Mouse (Mus musculus) heart, embryonic 10.5 days (tissue): Measurements from ENCODE around the gene Def6. TPM values are rescaled to one million over a fixed set of nuclear protein-coding genes. Genes with fewer than 3 reads are reported as not detected.
"Not testable (repeated sequence)": the region's sequence is repeated elsewhere in the genome, so short reads cannot be mapped to it uniquely, and the experiment has no call there.

Experiments
- DNase-seq: peaks from one replicate; pipeline ENCODE4 v3.0.0-alpha.2; 2017; ENCODE audit warnings: low spot score
- H3K27ac ChIP-seq: fragments of 300-500 bp; sonication (generic); 2 replicates; pipeline ENCODE4 v1.5.1; 2016; ENCODE audit warnings: mild to moderate bottlenecking
- H3K27me3 ChIP-seq: fragments of 300-500 bp; sonication (generic); 2 replicates; pipeline ENCODE4 v1.6.1; 2016; ENCODE audit warnings: mild to moderate bottlenecking; ENCODE audit not compliant: poor library complexity, insufficient read depth, severe bottlenecking
- H3K36me3 ChIP-seq: fragments of 300-500 bp; sonication (generic); 2 replicates; pipeline ENCODE4 v1.6.1; 2016; ENCODE audit warnings: mild to moderate bottlenecking, moderate library complexity
- H3K4me1 ChIP-seq: fragments of 300-500 bp; sonication (generic); 2 replicates; pipeline ENCODE4 v1.6.1; 2016; ENCODE audit warnings: mild to moderate bottlenecking
- H3K4me3 ChIP-seq: fragments of 300-500 bp; sonication (generic); 2 replicates; pipeline ENCODE4 v1.5.1; 2016; ENCODE audit warnings: mild to moderate bottlenecking, moderate library complexity
- H3K9me3 ChIP-seq: fragments of 300-500 bp; sonication (generic); 2 replicates; pipeline ENCODE4 v1.6.1; 2016; ENCODE audit warnings: mild to moderate bottlenecking, moderate library complexity
- WGBS: fragments of 180-500 bp; shearing (Covaris S2); methylation state at CpG from one replicate; pipeline ENCODE4 v1.1.7; 2016; 5-methylcytosine and 5-hydroxymethylcytosine counted together
- polyA plus RNA-seq: library from polyadenylated mRNA; unstranded; fragments of >200 nt; fragmentation: Nextera tagmentation; extraction: Ambion mirVana; gene quantifications from 2 replicates; pipeline ENCODE4 v1.2.1, GENCODE M21; 2016

The Def6 gene
- polyA plus RNA-seq, 1 experiment from 2014 or later: 5.2 TPM

DNA sequence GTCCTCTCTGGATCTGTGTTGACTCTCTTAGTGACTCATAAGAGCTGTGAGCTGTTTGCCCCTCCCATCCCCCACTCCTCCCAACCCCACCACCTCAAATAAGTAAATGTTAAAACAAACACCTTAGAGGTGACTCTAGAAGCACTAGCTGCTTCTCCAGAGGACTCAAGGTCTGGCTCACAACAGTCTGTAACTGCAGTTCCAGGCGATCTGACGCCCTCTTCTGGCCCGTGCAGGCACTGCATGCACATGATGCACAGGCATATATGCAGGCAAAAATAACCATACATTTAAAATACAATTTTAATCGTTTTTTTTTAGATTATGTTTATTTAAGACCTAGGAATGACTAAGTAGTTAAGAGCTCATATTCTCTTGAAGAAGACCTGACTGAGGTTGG lies 5.7 kb downstream of the Def6 start:
- WGBS: 23% methylated on average over 4 of the region's 4 CpGs
- H3K27me3 ChIP-seq: peaks cover 26% of the 10 kb centered on the region
- H3K9me3 ChIP-seq: no peaks in the 10 kb centered on the region
- no peak for DNase-seq
- H3K36me3 ChIP-seq: no peaks in the 10 kb centered on the region
- no peak overlapping the region for H3K27ac ChIP-seq
- no peak overlapping the region for H3K4me3 ChIP-seq
- H3K4me1 ChIP-seq: peaks cover 21% of the 10 kb centered on the region

DNA sequence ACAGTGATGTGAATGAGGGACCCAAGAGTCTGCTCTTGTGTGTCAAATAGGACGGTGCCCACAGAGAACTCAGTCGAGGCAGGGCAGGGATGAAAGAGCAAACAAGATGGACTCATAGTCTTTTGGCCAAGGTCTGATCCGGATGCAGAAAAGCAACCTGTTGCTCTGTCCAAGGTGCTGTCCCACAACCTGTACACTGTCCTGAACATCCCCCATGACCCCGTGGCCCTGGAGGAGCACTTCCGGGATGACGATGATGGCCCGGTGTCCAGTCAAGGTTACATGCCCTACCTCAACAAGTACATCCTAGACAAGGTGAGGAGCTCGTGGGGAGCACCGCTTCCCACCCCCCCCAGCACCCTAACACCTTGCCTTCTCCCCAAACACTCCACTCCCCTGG lies 9.2 kb downstream of the Def6 start:
- H3K27me3 ChIP-seq: peaks cover 25% of the 10 kb centered on the region
- no peak overlapping the region for H3K4me3 ChIP-seq
- 77% methylated on average over 9 of the region's 9 CpGs for WGBS
- peaks cover 18% of the 10 kb centered on the region for H3K4me1 ChIP-seq
- no peak overlapping the region for H3K27ac ChIP-seq
- H3K9me3 ChIP-seq: no peaks in the 10 kb centered on the region
- H3K36me3 ChIP-seq: no peaks in the 10 kb centered on the region
- no peak for DNase-seq

DNA sequence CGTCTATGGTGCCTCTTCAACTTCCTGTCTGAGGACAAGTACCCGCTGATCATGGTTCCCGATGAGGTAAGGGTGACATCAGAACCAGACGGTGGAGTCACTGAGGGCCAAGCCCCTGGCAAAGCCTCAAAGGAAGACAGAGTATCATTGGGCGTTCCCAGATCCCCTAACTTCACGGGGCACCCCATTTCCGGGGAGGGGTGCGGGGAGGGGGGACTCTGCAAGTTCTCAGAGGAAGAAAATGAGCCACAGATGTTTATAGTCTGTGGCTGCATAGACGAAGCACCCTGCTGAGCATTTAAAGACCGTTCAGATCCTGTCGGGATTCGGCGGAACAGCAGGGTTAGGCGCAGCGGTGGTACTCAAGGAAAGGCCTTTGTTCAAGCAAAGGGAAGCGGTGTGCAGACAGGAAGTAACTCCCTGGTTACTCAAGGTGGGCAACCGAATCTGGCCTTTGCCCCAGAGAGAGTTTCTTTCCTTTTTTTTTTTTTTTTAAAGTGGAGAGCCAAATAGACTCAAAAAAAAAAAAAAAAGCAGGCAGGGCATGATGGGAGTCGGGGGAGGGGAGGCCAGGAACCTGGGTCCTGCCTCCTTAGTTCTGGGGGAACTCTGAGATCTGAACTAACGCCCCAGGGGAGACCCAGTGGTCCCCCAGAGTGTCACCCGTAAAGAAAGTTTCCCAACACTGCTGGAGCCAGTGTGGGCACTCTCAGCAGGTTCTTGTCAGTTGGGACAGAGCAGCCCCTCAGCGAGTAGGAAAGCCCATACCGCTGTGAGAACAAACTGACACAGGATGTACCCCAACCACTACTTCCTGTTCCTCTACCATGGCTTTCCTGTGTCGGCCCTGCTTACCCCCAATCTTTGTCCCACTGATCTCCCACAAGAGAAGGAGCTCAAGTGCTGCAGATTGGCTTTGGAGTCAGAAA lies 10.4 kb downstream of the Def6 start:
- H3K27ac ChIP-seq: peak overlapping the region; percentile 76

DNA sequence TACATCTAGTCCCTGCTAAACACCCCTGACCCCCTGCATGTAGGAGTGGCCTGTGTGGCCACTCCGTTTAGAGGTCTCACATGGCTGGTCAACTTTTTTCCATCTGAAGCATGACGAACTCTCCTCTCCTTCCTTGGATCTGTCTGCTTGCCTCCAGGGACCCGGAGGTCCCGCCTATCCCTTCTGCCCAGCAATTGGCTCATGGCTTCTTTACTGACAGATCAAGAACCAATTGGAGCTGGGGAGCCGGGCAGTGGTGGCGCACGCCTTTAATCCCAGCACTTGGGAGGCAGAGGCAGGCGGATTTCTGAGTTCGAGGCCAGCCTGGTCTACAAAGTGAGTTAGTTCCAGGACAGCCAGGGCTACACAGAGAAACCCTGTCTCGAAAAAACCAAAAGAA lies 14.9 kb downstream of the Def6 start:
- not testable (repeated sequence) for H3K36me3 ChIP-seq, H3K9me3 ChIP-seq, H3K27ac ChIP-seq, DNase-seq, H3K4me3 ChIP-seq
- Histone ChIP-seq H3K4me1 (peaks cover 40% of the 10 kb centered on the region), H3K27me3 (peaks cover 18% of the 10 kb centered on the region)
- 83% methylated on average over 10 of the region's 10 CpGs for WGBS

More for the DNA sequence above, 10.4 kb downstream of the Def6 start:
- no peak for DNase-seq
- H3K36me3 ChIP-seq: no peaks in the 10 kb centered on the region
- 17% methylated on average over 23 of the region's 23 CpGs for WGBS
- H3K9me3 ChIP-seq: no peaks in the 10 kb centered on the region
- peaks cover 17% of the 10 kb centered on the region for H3K4me1 ChIP-seq
- H3K4me3 ChIP-seq: peak overlapping the region; percentile 28
- peaks cover 25% of the 10 kb centered on the region for H3K27me3 ChIP-seq

DNA sequence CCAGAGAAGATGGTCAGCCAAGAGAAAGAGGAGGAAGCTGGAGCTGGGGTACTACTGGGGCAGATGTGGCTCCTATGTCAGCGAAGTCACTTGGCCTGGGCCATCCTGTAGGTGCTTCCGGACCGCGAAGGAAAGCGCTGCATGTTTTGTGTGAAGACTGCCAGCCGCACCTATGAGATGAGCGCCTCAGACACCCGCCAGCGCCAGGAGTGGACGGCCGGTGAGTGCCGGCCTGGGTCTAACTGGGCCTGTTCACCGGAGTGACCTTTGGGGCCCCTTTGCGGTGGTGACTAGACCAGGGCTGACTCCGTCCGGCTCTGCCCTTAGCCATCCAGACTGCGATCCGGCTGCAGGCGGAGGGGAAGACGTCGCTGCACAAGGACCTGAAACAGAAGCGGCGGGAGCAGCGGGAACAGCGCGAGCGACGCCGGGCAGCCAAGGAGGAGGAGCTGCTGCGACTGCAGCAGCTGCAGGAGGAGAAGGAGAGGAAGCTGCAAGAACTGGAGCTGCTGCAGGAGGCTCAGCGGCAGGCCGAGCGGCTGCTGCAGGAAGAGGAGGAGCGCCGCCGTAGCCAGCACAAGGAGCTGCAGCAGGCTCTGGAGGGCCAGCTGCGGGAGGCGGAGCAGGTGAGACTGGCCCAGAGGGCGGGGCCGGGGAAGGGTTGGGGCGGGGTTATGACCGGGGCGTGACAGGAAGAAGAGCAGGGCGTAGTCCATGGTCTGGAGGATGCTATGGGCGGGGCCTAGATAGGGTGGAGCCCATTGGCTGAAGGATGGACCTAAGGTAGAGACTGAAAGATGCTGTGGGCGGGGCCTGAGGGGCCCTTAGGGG lies 16.2 kb downstream of the Def6 start:
- peak overlapping the region; percentile 70 for H3K4me3 ChIP-seq
- peak; percentile 98 for DNase-seq
- H3K27me3 ChIP-seq: 0 out of 2 replicates have a peak, but pooled peaks cover 7% of the 10 kb centered on the region
- peak overlapping the region; percentile 86 for H3K27ac ChIP-seq
- H3K36me3 ChIP-seq: no peaks in the 10 kb centered on the region
- H3K4me1 ChIP-seq: peaks cover 35% of the 10 kb centered on the region
- H3K9me3 ChIP-seq: no peaks in the 10 kb centered on the region
- 1% methylated on average over 46 of the region's 46 CpGs for WGBS

DNA sequence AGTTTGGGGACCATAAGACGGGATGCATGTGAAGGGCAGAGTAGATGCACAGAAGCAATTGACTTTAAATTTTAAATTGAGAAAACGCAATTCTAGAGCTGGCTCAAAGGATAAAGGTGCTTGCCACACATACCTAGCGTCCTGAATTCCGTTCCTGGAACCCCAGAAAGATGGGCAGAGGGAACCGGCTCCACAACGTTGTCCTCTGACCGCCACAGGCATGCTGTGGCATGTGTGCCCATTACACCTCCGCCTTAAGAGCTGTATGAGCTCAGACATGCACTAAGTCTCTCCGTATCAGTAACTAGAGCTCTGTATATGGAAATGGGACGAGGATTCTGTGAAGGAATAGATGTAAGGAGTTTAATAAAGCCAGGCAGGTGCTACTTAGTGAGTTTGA lies 17.0 kb downstream of the Def6 start:
- H3K36me3 ChIP-seq: no peaks in the 10 kb centered on the region

DNA sequence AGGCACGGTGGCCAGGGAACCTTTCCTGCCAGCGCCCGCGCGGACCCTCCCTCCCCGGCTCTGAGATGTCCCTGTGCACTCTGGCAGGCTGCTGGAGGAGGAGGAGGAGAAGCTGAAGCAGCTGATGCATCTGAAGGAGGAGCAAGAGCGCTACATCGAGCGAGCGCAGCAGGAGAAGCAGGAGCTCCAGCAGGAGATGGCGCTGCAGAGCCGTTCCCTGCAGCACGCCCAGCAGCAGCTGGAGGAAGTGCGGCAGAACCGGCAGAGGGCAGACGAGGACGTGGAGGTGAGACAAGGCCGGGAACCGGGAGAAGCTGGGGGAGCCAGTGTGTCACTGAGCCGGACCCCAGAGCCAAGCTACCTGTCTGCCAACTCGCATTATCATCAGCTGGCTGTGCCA lies 18.4 kb downstream of the Def6 start:
- WGBS: under 1% methylated on average over 21 of the region's 21 CpGs
- peak; percentile 95 for DNase-seq
- H3K27ac ChIP-seq: peak overlapping the region; percentile 67

More for the DNA sequence above, 17.0 kb downstream of the Def6 start:
- Histone ChIP-seq H3K9me3 (no peaks in the 10 kb centered on the region), H3K4me1 (peaks cover 35% of the 10 kb centered on the region), H3K4me3 (peak overlapping the region; percentile 70; the same call in 1 of the 2 replicates), H3K27ac (no peak overlapping the region), H3K27me3 (peaks cover 11% of the 10 kb centered on the region; the same call in 1 of the 2 replicates)
- DNase-seq: no peak
- 84% methylated on average over 10 of the region's 10 CpGs for WGBS

DNA sequence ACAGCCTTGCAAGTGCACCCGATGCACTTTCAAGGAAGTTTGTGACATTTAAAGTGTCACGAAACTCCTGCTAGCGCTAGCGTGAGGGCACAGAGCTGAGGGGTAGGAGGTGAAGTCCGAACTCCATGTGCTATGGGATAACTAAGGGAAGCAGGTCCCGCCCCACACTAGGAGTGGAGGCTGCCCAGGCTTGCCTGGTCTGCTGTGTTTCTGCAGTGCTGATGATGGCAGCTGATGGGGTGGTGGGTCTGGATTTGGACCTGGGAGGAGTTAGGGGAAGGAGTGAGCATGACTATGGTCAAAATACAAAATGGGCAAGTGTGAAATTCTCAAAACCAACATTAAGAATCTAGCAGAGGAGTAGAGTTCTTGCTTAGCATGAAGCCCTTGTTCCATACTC lies 22.9 kb downstream of the Def6 start:
- WGBS: 65% methylated on average over 6 of the region's 6 CpGs

More for the DNA sequence above, 18.4 kb downstream of the Def6 start:
- H3K9me3 ChIP-seq: no peaks in the 10 kb centered on the region
- peak overlapping the region; percentile 52 for H3K4me3 ChIP-seq
- no peaks in the 10 kb centered on the region for H3K36me3 ChIP-seq
- peaks cover 15% of the 10 kb centered on the region; the same call in 1 of the 2 replicates for H3K27me3 ChIP-seq
- peaks cover 35% of the 10 kb centered on the region for H3K4me1 ChIP-seq

DNA sequence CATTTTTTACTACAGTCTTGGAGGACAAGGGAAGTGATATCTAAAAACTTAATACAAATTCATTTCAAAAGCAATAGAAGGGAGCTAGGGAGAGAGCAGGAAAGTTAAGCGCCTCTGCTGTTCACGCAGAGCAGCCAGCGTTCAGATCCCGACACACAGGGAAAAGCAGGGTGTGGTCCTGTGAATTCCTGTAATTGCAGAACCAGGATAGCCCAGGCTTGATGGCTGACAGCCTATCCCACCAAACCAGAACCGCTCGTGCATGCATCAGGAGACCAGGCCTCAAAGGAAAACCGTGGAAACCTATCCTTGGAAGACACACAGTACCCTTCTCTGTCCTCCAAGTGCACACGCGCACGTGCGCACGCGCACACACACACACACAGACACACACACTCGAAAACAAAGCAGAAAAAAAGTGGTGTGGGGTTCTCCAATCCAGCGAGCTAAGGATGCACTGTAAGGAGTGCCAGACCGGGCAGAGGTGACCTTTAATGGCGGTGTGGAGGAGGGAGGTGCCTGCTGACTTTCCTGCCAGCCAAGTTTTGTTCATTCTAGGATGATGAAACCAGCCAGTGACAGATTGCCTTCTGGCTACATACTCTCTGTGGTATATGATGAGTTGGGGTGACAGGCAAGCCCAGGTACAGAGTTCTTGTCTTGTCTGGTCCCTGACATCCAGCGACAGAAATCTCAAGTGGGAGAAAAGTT lies 23.6 kb downstream of the Def6 start:
- WGBS: 81% methylated on average over 18 of the region's 18 CpGs
- no peaks in the 10 kb centered on the region for H3K9me3 ChIP-seq

More for the DNA sequence above, 22.9 kb downstream of the Def6 start:
- H3K4me3 ChIP-seq: no peak overlapping the region
- H3K4me1 ChIP-seq: peaks cover 35% of the 10 kb centered on the region
- H3K27ac ChIP-seq: no peak overlapping the region
- no peak for DNase-seq
- no peaks in the 10 kb centered on the region for H3K9me3 ChIP-seq
- no peaks in the 10 kb centered on the region for H3K36me3 ChIP-seq
- H3K27me3 ChIP-seq: peaks cover 8% of the 10 kb centered on the region; the same call in 1 of the 2 replicates

DNA sequence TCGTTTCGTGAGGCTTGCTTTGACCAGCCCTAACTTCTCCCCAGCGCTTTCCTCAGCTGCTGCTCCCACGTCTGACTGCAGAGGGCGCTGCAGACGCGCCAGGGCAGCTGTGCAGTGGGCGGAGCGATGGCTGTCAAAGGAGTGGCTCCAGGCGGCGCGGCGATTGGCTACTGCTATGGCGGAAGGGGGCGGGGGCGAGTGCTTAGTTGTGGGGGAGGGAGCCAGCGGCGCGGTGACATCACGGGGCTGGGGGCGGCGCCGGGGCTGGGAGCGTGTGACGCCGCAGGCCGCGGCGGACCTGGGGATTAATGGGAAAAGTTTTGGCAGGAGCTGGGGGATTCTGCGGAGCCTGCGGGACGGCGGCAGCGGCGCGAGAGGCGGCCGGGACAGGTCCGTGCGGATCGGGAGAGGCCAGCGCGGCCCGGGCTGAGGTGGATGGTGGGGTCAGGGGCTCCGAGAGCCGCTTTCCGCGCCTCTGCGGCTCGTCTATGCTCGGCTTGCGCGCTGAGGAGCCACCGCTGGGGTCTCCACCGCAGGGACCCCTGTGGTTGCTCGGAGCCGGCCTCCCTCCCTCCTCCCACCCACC lies 25.0 kb downstream of the Def6 start, which contains the start of gene Ppard:
Gene Ppard, plus strand, starts transcription at position 226 of the 586 bp plus-strand sequence.
- Histone ChIP-seq H3K27me3 (peaks cover 8% of the 10 kb centered on the region; the same call in 1 of the 2 replicates), H3K4me1 (peaks cover 32% of the 10 kb centered on the region), H3K27ac (peak within 1 kb of the TSS; percentile 93), H3K9me3 (no peaks in the 10 kb centered on the region), H3K36me3 (peaks cover 8% of the 10 kb centered on the region), H3K4me3 (peak within 1 kb of the TSS; percentile 84)
- WGBS: under 1% methylated on average over 57 of the region's 57 CpGs
- DNase-seq: peak; percentile 99

More for the DNA sequence above, 23.6 kb downstream of the Def6 start:
- Histone ChIP-seq H3K4me3 (no peak overlapping the region), H3K27ac (no peak overlapping the region), H3K4me1 (peaks cover 31% of the 10 kb centered on the region), H3K36me3 (no peaks in the 10 kb centered on the region), H3K27me3 (peaks cover 8% of the 10 kb centered on the region; the same call in 1 of the 2 replicates)
- no peak for DNase-seq

DNA sequence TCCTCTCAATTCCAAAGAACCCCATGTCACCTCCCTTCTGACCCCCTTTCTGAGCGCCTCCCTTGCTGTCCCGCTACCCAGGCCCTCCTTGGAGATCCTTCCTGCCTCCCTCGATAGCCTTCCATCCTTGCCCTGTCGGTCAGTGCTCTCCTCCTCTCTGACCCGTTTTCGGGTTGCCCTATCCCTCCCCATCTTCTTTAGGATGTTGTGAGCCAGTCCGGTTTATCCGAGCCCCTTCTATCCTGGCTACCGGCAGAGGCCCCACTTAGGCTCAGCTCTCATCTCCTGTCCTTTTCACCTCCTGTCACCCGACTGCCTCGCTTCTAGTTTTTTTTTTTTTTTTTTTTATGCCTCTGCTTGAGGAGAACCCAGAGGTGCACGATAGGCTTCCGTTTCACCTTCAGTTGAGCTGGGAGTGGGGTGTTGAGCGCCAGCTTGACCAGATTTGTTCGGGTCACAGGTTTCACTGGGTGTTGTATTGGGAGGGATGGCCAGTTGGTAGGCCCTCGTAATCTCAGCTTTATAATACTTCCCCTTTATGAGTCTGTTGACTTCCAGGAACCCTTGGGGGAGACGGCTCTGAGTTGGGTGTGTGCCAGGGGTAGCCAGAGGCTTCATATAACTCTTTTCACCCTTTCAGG lies 25.6 kb downstream of the Def6 start:
- Histone ChIP-seq H3K4me1 (peaks cover 26% of the 10 kb centered on the region), H3K27ac (peak overlapping the region; percentile 93), H3K4me3 (peak overlapping the region; percentile 84), H3K9me3 (no peaks in the 10 kb centered on the region), H3K27me3 (peaks cover 8% of the 10 kb centered on the region; the same call in 1 of the 2 replicates), H3K36me3 (peaks cover 12% of the 10 kb centered on the region)
- no peak for DNase-seq
- 9% methylated on average over 17 of the region's 17 CpGs for WGBS
